Mouse (Mus musculus) heart, postnatal 0 days (tissue): ENCODE data around the gene A930002H24Rik.

Experiments
- CTCF ChIP-seq: IDR thresholded peaks from 2 replicates; pipeline ENCODE4 v1.5.1; 2016; ENCODE audit warnings: antibody characterized with exemption, control low read depth, low read depth
- EP300 ChIP-seq: IDR thresholded peaks from 2 replicates; pipeline ENCODE4 v1.6.1; 2016; ENCODE audit warnings: antibody characterized with exemption, low read depth

GRCm38 (mm10) chr17:63849566-63849965 is 14.0 kb downstream of the A930002H24Rik start:
- TF ChIP-seq EP300 (no peak), CTCF (no peak)
